ENCODE assay signal across 18 mouse cellular contexts in the genomic region with DNA sequence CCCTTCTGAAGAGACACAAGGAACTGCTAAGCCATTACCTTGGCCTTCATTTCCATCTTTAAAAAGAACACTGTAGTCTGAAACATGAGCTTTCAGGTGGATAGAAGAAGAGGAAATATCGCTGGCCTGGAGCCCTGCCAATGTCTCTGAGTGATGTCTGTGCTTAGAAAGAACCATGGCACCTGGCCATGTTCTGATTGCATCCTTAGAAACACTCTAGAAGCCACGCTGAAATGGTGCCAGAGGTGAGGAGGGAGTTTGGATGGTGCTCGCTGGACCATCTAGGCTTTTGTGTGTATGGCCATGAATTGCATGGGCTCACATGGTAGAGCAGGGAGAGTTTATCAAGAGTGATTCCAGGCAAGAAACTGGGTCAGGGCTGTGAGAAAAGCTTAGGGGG.
A peak's percentile ranks its signal among the peaks of the same experiment; 100 is the strongest.
DNase-seq lines count a peak whose midpoint lies in the region; ATAC-seq lines count a peak whose summit lies in the region.
"Had no signal": no experiment of that assay in that cellular context is flagged by ENCODE, and none has a peak within 500 bp of the region (broad histone marks: within the 10 kb centered on the region; RNA-seq: fewer than 3 reads in every experiment).

No protein-coding gene starts in this region.

- H3K4me1 ChIP-seq in embryonic facial prominence, embryonic 14.5 days (ENCODE audit: control insufficient read depth, insufficient read depth, low read length), result peaks cover 4% of the 10 kb centered on the region; the same call in 1 of the 2 replicates
- H3K4me1 ChIP-seq in embryonic facial prominence, embryonic 10.5 days, result 0 out of 2 replicates have a peak, but pooled peaks cover 2% of the 10 kb centered on the region
- no peaks in the 10 kb centered on the region for H3K4me1 ChIP-seq in kidney, embryonic 16.5 days (ENCODE audit: insufficient read depth, low read length)
- H3K4me1 ChIP-seq: forebrain, embryonic 12.5 days had no signal

- H3K4me2 ChIP-seq in embryonic facial prominence, embryonic 14.5 days (ENCODE audit: low read depth, low read length), result no peak overlapping the region
- no peak overlapping the region for H3K4me2 ChIP-seq in kidney, embryonic 16.5 days (replicated peaks; ENCODE audit: low read depth, low read length)
- H3K4me2 ChIP-seq: forebrain, embryonic 12.5 days; neural tube, embryonic 13.5 days had no signal

- H3K9ac ChIP-seq in embryonic facial prominence, embryonic 14.5 days (ENCODE audit: low read depth, low read length), result no peak overlapping the region
- H3K9ac ChIP-seq in kidney, embryonic 16.5 days (replicated peaks; ENCODE audit: low read length), result no peak overlapping the region
- H3K9ac ChIP-seq: forebrain, embryonic 12.5 days; neural tube, embryonic 13.5 days had no signal

- ATAC-seq in embryonic facial prominence, embryonic 14.5 days (ENCODE audit: low read depth), result peak; percentile 47; the same call in 1 of the 2 replicates
- ATAC-seq in kidney, embryonic 16.5 days (ENCODE audit: low FRiP score, low TSS enrichment), result no peak

- H3K27ac ChIP-seq in embryonic facial prominence, embryonic 14.5 days (replicated peaks; ENCODE audit: low read depth, low read length), result no peak overlapping the region
- no peak overlapping the region for H3K27ac ChIP-seq in embryonic facial prominence, embryonic 10.5 days (replicated peaks)
- H3K27ac ChIP-seq in kidney, embryonic 16.5 days (ENCODE audit: low read length), result no peak overlapping the region
- H3K27ac ChIP-seq: forebrain, embryonic 12.5 days; left cerebral cortex, adult 2 months; macrophage; neural tube, embryonic 13.5 days had no signal

- H3K36me3 ChIP-seq in embryonic facial prominence, embryonic 14.5 days (ENCODE audit: control insufficient read depth, insufficient read depth, low read length), result no peaks in the 10 kb centered on the region
- H3K36me3 ChIP-seq in embryonic facial prominence, embryonic 10.5 days (replicated peaks), result no peaks in the 10 kb centered on the region
- H3K36me3 ChIP-seq in kidney, embryonic 16.5 days (ENCODE audit: insufficient read depth, low read length), result no peaks in the 10 kb centered on the region
- H3K36me3 ChIP-seq: forebrain, embryonic 12.5 days; G1E; neural tube, embryonic 13.5 days had no signal

- H3K27me3 ChIP-seq in embryonic facial prominence, embryonic 14.5 days (replicated peaks; ENCODE audit: control insufficient read depth, insufficient read depth, low read length), result no peaks in the 10 kb centered on the region
- no peaks in the 10 kb centered on the region for H3K27me3 ChIP-seq in embryonic facial prominence, embryonic 10.5 days (replicated peaks; ENCODE audit: low read depth, poor library complexity, severe bottlenecking)
- H3K27me3 ChIP-seq in kidney, embryonic 16.5 days (ENCODE audit: insufficient read depth, low read length), result no peaks in the 10 kb centered on the region
- H3K27me3 ChIP-seq: forebrain, embryonic 12.5 days; neural tube, embryonic 13.5 days had no signal

- no peaks in the 10 kb centered on the region for H3K9me3 ChIP-seq in embryonic facial prominence, embryonic 14.5 days (ENCODE audit: control insufficient read depth, low read length)
- H3K9me3 ChIP-seq in embryonic facial prominence, embryonic 10.5 days, result no peaks in the 10 kb centered on the region
- no peaks in the 10 kb centered on the region for H3K9me3 ChIP-seq in kidney, embryonic 16.5 days (ENCODE audit: low read length)
- H3K9me3 ChIP-seq: forebrain, embryonic 12.5 days; neural tube, embryonic 13.5 days had no signal

- no peak overlapping the region for H3K4me3 ChIP-seq in embryonic facial prominence, embryonic 14.5 days (ENCODE audit: low read depth, low read length)
- H3K4me3 ChIP-seq in embryonic facial prominence, embryonic 10.5 days, result no peak overlapping the region
- H3K4me3 ChIP-seq in kidney, embryonic 16.5 days (ENCODE audit: low read length), result no peak overlapping the region
- H3K4me3 ChIP-seq: forebrain, embryonic 12.5 days; left cerebral cortex, adult 2 months; neural tube, embryonic 13.5 days had no signal

- DNase-seq in embryonic facial prominence, embryonic 14.5 days (ENCODE audit: low spot score), result peak; percentile 92
- no peak for DNase-seq in embryonic facial prominence, embryonic 10.5 days (ENCODE audit: low spot score)
- peak; percentile 2 for DNase-seq in kidney, postnatal 14 days
- DNase-seq in ovary, adult 18-20 months (ENCODE audit: low spot score), result peak; percentile 6
- no peak for DNase-seq in ovary, postnatal 10 days (ENCODE audit: low spot score)
- no peak for DNase-seq in layer of hippocampus, adult 8-10 months (ENCODE audit: low spot score in 2 of 2)
- DNase-seq in adrenal gland, adult 2 months, result no peak
- DNase-seq: cerebellum, adult 18-20 months; heart, postnatal 36 days; liver; right cerebral cortex, adult 18-20 months; spleen, adult 18-20 months had no signal

- 53% methylated on average over 3 of the region's 3 CpGs for whole genome bisulfite sequencing in embryonic facial prominence, embryonic 14.5 days
- whole genome bisulfite sequencing in embryonic facial prominence, embryonic 10.5 days, result 79% methylated on average over 3 of the region's 3 CpGs
- WGBS in kidney, embryonic 16.5 days, result 73% methylated on average over 3 of the region's 3 CpGs

Comparison
In these comparisons a context has a peak if more than half of its experiments do, and no peak if none do; other contexts are left out.
1. DNase-seq: peak in embryonic facial prominence, embryonic 14.5 days (single experiment), kidney, postnatal 14 days (single experiment) and ovary, adult 18-20 months (single experiment); none in embryonic facial prominence, embryonic 10.5 days (single experiment), ovary, postnatal 10 days (single experiment), layer of hippocampus, adult 8-10 months (0 of 2) and adrenal gland, adult 2 months (single experiment).